Mouse (Mus musculus) right cerebral cortex, postnatal 36 days (tissue): ENCODE measurements around the gene Wfdc9.
"Not testable (repeated sequence)": the region's sequence is repeated elsewhere in the genome, so short reads cannot be mapped to it uniquely, and the experiment has no call there.

Source experiments
- DNase-seq, 2 experiments: peaks; one replicate each; pipeline ENCODE4 v3.0.0; 2022; ENCODE audit warnings: low spot score in 2 of 2, mixed read lengths in 1 of 2

Gene Wfdc9

DNA sequence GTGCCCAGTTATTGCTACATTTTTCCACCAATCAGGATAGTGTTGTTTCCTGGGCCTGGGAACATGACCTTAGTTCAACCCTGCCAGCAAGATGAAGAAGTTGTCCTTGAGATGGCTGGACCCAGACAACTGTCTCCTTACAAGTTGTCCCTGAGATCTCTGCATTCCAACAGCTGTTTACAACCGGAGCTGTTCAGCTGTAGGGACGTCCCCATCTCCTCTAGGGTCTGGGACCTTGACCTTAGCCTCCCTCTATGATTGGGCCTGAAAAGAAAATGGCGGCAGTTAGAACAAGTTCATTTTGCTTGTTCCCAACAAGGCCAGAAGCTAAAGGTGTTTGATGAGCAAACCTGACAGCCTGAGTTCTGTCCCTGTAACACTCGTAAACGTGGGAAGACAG, 37.3 kb downstream of the Wfdc9 start:
- DNase-seq, result no peak

DNA sequence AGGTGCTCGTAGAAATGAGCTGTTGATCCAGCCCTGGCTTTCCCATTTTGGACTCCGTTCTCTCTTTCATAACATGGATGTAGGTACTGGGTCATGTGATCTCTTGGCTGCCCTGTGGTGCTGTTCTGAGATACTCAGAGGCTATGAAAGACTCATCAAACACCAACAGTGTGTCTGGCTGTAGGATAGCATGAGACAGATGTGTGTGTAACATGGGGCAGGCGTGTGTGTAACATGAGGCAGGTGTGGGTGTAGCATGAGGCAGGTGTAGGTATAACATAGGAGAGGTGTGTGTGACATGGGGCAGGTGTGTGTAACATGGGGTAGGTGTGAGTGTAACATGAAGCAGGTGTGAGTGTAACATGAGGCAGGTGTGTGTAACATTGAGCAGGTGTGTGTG, 41.0 kb downstream of the Wfdc9 start:
- DNase-seq, result no peak

DNA sequence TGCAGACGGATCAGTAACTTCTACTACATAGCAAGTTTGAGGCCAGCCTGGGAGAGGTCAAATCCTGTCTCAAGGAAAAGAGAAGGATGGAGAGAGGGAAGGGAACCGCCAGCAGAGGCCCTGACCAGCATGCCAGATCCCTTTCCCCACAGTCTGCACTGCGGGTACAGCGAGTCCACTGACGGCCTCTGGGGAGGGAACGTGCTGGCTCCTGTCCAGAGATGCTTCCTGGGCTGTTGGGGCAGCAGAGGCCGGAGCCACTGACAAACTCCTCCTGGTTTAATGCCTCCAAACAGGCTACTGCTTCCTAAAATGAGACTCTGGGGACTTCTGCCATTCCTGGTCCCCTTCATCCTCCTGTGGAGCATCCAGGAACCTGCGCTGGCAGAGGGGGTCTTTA, 42.9 kb downstream of the Wfdc9 start, which contains the start of the genes Wfdc6b and Wfdc8:
Gene Wfdc6b (plus strand): TSS at position 52 of the 400 bp plus-strand sequence.
Gene Wfdc8 (minus strand): TSS at position 156 of the 400 bp plus-strand sequence.
- DNase-seq, result not testable (repeated sequence)

DNA sequence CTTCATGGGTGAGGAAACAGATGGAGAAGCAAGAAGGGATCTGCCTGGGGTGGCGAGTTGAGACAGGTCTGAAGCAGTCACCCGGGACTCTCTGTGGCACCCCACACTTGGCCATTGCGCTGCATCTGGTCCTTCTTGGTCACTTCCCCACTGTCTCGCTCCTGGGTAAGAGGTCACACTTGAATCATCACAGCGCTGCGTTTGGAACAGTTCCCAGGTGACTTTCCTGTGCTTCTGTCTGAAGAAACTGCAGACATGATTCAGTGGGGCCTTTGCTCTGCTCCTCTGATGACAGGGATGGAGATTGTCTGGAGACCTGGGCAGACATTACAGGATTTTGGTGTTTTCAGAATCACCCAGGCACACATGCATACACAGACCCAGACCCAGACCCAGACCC, 47.6 kb downstream of the Wfdc9 start:
- no peak for DNase-seq

DNA sequence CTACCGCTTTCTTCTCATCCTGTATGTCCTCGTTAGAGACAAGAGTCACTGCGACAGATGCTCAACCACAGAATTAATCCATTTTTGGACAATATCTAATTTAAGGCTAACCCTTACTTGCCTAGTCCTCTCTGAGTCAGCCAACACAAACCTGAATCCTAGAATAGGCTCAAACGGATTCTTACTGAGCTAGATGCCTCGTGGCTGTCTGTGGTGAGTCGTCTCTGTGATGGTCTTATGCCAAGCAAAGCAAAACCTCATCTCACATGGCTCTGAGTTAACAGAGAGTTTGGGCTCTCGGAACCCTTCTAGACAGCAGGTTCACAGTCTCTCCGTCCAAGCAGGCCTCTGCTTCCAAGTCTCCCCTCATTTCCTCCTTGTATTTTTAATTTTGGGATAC, 52.0 kb downstream of the Wfdc9 start:
- no peak for DNase-seq

DNA sequence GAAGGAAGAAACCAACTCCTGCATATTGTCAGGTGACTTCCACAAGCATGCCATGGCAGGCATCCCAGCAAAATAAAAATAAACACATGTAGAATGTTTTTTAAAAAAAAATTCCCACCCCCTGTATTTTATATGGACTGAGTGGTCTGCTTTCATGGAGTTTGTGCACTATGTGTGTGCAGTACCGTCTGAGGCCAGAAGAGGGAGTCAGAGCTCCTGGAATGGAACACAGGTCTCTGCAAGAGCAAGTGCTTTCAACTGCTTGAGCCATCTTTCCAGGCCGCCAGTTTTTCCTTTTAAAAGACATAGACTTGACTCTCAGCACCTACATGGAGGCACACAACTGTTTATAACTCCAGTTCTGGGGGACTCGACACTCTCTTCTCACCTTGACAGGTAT, 52.9 kb downstream of the Wfdc9 start:
- no peak for DNase-seq

DNA sequence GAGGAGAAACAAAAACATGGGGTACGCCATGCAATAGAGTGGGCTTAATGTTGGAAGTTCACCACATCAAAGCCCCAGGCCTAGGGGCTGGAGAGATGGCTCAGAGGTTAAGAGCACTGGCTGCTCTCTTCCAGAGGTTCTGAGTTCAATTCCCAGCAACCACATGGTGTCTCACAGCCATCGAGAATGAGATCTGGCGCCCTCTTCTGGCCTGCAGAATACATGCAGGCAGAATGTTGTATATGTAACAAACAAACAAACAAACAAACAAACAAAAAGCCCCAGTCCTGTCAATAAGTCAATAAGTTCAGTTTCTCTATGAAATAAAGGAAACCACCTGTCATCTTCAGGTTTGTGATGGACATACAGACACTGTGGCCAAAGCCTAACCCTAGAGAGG, 56.2 kb downstream of the Wfdc9 start:
- no peak for DNase-seq
